Mouse (Mus musculus): ENCODE measurements around the gene Ntm. TPM values are rescaled to one million over a fixed set of nuclear protein-coding genes. Genes with fewer than 3 reads are reported as not detected.

Gene Ntm
- polyA plus RNA-seq, 1 experiment from 2014 or later, result 11.5 TPM

- Histone ChIP-seq H3K4me2 (ENCODE audit: low read depth, low read length) (no peak overlapping the region), H3K27ac (replicated peaks; ENCODE audit: low read depth, low read length) (no peak overlapping the region)
These were observed 552.7 kb downstream of the Ntm start for GRCm38 (mm10) chr9:29410284-29410683.

GRCm38 (mm10) chr9:29409216-29409907, 553.6 kb downstream of the Ntm start:
- no peaks in the 10 kb centered on the region; the same call in 1 of the 2 replicates for H3K27me3 ChIP-seq (ENCODE audit: control insufficient read depth, insufficient read depth, low read length)
- no peak overlapping the region for H3K4me2 ChIP-seq (ENCODE audit: low read depth, low read length)
- no peak overlapping the region for H3K4me3 ChIP-seq (ENCODE audit: low read depth, low read length)
- no peak overlapping the region for H3K9ac ChIP-seq (replicated peaks; ENCODE audit: low read length)
- 56% methylated on average over 8 of the region's 8 CpGs for WGBS
- no peaks in the 10 kb centered on the region for H3K9me3 ChIP-seq (replicated peaks; ENCODE audit: control insufficient read depth, low read length)
- ATAC-seq (replicated peaks; ENCODE audit: insufficient number of reproducible peaks, low FRiP score, low TSS enrichment, low read depth) (no peak), DNase-seq (ENCODE audit: low spot score) (peak; percentile 71)
- H3K27ac ChIP-seq (replicated peaks; ENCODE audit: low read depth, low read length), result no peak overlapping the region
- H3K36me3 ChIP-seq (replicated peaks; ENCODE audit: control insufficient read depth, insufficient read depth, low read depth, low read length), result no peaks in the 10 kb centered on the region
- peaks cover 3% of the 10 kb centered on the region; the same call in 1 of the 2 replicates for H3K4me1 ChIP-seq (ENCODE audit: control insufficient read depth, insufficient read depth, low read length)

More at GRCm38 (mm10) chr9:29410284-29410683, 552.7 kb downstream of the Ntm start:
- no peak for DNase-seq (ENCODE audit: low spot score)
- 78% methylated on average over 6 of the region's 6 CpGs for WGBS
- H3K9ac ChIP-seq (replicated peaks; ENCODE audit: low read length), result no peak overlapping the region
- H3K4me3 ChIP-seq (ENCODE audit: low read depth, low read length), result no peak overlapping the region
- peaks cover 3% of the 10 kb centered on the region; the same call in 1 of the 2 replicates for H3K4me1 ChIP-seq (ENCODE audit: control insufficient read depth, insufficient read depth, low read length)
- ATAC-seq (replicated peaks; ENCODE audit: insufficient number of reproducible peaks, low FRiP score, low TSS enrichment, low read depth), result no peak
- H3K36me3 ChIP-seq (replicated peaks; ENCODE audit: control insufficient read depth, insufficient read depth, low read depth, low read length), result no peaks in the 10 kb centered on the region
- no peaks in the 10 kb centered on the region for H3K9me3 ChIP-seq (replicated peaks; ENCODE audit: control insufficient read depth, low read length)
- H3K27me3 ChIP-seq (ENCODE audit: control insufficient read depth, insufficient read depth, low read length), result no peaks in the 10 kb centered on the region; the same call in 1 of the 2 replicates

- no peak overlapping the region for H3K4me2 ChIP-seq (ENCODE audit: low read depth, low read length)
- no peak overlapping the region for H3K4me3 ChIP-seq (ENCODE audit: low read depth, low read length)
- no peaks in the 10 kb centered on the region for H3K9me3 ChIP-seq (replicated peaks; ENCODE audit: control insufficient read depth, low read length)
- no peaks in the 10 kb centered on the region for H3K36me3 ChIP-seq (replicated peaks; ENCODE audit: control insufficient read depth, insufficient read depth, low read depth, low read length)
- H3K9ac ChIP-seq (replicated peaks; ENCODE audit: low read length), result no peak overlapping the region
- DNase-seq (ENCODE audit: low spot score) (peak; percentile 34), ATAC-seq (replicated peaks; ENCODE audit: insufficient number of reproducible peaks, low FRiP score, low TSS enrichment, low read depth) (no peak)
- no peaks in the 10 kb centered on the region for H3K27me3 ChIP-seq (ENCODE audit: control insufficient read depth, insufficient read depth, low read length)
- H3K27ac ChIP-seq (replicated peaks; ENCODE audit: low read depth, low read length), result no peak overlapping the region
- peaks cover 3% of the 10 kb centered on the region; the same call in 1 of the 2 replicates for H3K4me1 ChIP-seq (ENCODE audit: control insufficient read depth, insufficient read depth, low read length)
These were observed 555.0 kb downstream of the Ntm start for GRCm38 (mm10) chr9:29407954-29408353.

GRCm38 (mm10) chr9:29406973-29407372, 556.0 kb downstream of the Ntm start:
- Histone ChIP-seq H3K27me3 (ENCODE audit: control insufficient read depth, insufficient read depth, low read length) (no peaks in the 10 kb centered on the region), H3K36me3 (replicated peaks; ENCODE audit: control insufficient read depth, insufficient read depth, low read depth, low read length) (no peaks in the 10 kb centered on the region), H3K4me2 (ENCODE audit: low read depth, low read length) (no peak overlapping the region), H3K4me1 (ENCODE audit: control insufficient read depth, insufficient read depth, low read length) (peaks cover 3% of the 10 kb centered on the region; the same call in 1 of the 2 replicates), H3K9ac (replicated peaks; ENCODE audit: low read length) (no peak overlapping the region), H3K27ac (replicated peaks; ENCODE audit: low read depth, low read length) (no peak overlapping the region), H3K9me3 (replicated peaks; ENCODE audit: control insufficient read depth, low read length) (no peaks in the 10 kb centered on the region), H3K4me3 (ENCODE audit: low read depth, low read length) (no peak overlapping the region)
- no peak for ATAC-seq (replicated peaks; ENCODE audit: insufficient number of reproducible peaks, low FRiP score, low TSS enrichment, low read depth)
- no peak for DNase-seq (ENCODE audit: low spot score)
- WGBS, result 89% methylated on average over 2 of the region's 2 CpGs

- H3K27me3 ChIP-seq (ENCODE audit: control insufficient read depth, insufficient read depth, low read length), result no peaks in the 10 kb centered on the region
- no peak overlapping the region for H3K9ac ChIP-seq (replicated peaks; ENCODE audit: low read length)
- ATAC-seq (replicated peaks; ENCODE audit: insufficient number of reproducible peaks, low FRiP score, low TSS enrichment, low read depth), result no peak
- no peaks in the 10 kb centered on the region for H3K9me3 ChIP-seq (replicated peaks; ENCODE audit: control insufficient read depth, low read length)
- peaks cover under 1% of the 10 kb centered on the region; the same call in 1 of the 2 replicates for H3K4me1 ChIP-seq (ENCODE audit: control insufficient read depth, insufficient read depth, low read length)
- H3K4me3 ChIP-seq (ENCODE audit: low read depth, low read length), result no peak overlapping the region
- WGBS, result 93% methylated on average over 1 of the region's 1 CpGs
- no peaks in the 10 kb centered on the region for H3K36me3 ChIP-seq (replicated peaks; ENCODE audit: control insufficient read depth, insufficient read depth, low read depth, low read length)
- no peak overlapping the region for H3K27ac ChIP-seq (replicated peaks; ENCODE audit: low read depth, low read length)
- no peak for DNase-seq (ENCODE audit: low spot score)
- no peak overlapping the region for H3K4me2 ChIP-seq (ENCODE audit: low read depth, low read length)
These were observed 556.9 kb downstream of the Ntm start for GRCm38 (mm10) chr9:29406046-29406445.

GRCm38 (mm10) chr9:29400151-29400550, 562.8 kb downstream of the Ntm start:
- Histone ChIP-seq H3K27ac (replicated peaks; ENCODE audit: low read depth, low read length) (no peak overlapping the region), H3K4me3 (ENCODE audit: low read depth, low read length) (no peak overlapping the region), H3K4me1 (ENCODE audit: control insufficient read depth, insufficient read depth, low read length) (no peaks in the 10 kb centered on the region), H3K9ac (replicated peaks; ENCODE audit: low read length) (no peak overlapping the region), H3K4me2 (ENCODE audit: low read depth, low read length) (no peak overlapping the region), H3K9me3 (replicated peaks; ENCODE audit: control insufficient read depth, low read length) (no peaks in the 10 kb centered on the region), H3K36me3 (replicated peaks; ENCODE audit: control insufficient read depth, insufficient read depth, low read depth, low read length) (no peaks in the 10 kb centered on the region), H3K27me3 (ENCODE audit: control insufficient read depth, insufficient read depth, low read length) (no peaks in the 10 kb centered on the region)
- ATAC-seq (replicated peaks; ENCODE audit: insufficient number of reproducible peaks, low FRiP score, low TSS enrichment, low read depth), result no peak
- DNase-seq (ENCODE audit: low spot score), result no peak
- 66% methylated on average over 8 of the region's 8 CpGs for WGBS

GRCm38 (mm10) chr9:29396101-29396500, 566.8 kb downstream of the Ntm start:
- Histone ChIP-seq H3K4me1 (ENCODE audit: control insufficient read depth, insufficient read depth, low read length) (no peaks in the 10 kb centered on the region), H3K9me3 (replicated peaks; ENCODE audit: control insufficient read depth, low read length) (no peaks in the 10 kb centered on the region), H3K27me3 (ENCODE audit: control insufficient read depth, insufficient read depth, low read length) (no peaks in the 10 kb centered on the region), H3K27ac (replicated peaks; ENCODE audit: low read depth, low read length) (no peak overlapping the region), H3K4me3 (ENCODE audit: low read depth, low read length) (no peak overlapping the region), H3K9ac (replicated peaks; ENCODE audit: low read length) (no peak overlapping the region), H3K36me3 (replicated peaks; ENCODE audit: control insufficient read depth, insufficient read depth, low read depth, low read length) (no peaks in the 10 kb centered on the region), H3K4me2 (ENCODE audit: low read depth, low read length) (no peak overlapping the region)
- 85% methylated on average over 5 of the region's 5 CpGs for WGBS
- DNase-seq (ENCODE audit: low spot score) (no peak), ATAC-seq (replicated peaks; ENCODE audit: insufficient number of reproducible peaks, low FRiP score, low TSS enrichment, low read depth) (no peak)

GRCm38 (mm10) chr9:29393136-29393535, 569.8 kb downstream of the Ntm start:
- Histone ChIP-seq H3K27ac (replicated peaks; ENCODE audit: low read depth, low read length) (no peak overlapping the region), H3K9ac (replicated peaks; ENCODE audit: low read length) (no peak overlapping the region), H3K9me3 (replicated peaks; ENCODE audit: control insufficient read depth, low read length) (no peaks in the 10 kb centered on the region), H3K27me3 (ENCODE audit: control insufficient read depth, insufficient read depth, low read length) (no peaks in the 10 kb centered on the region), H3K4me1 (ENCODE audit: control insufficient read depth, insufficient read depth, low read length) (no peaks in the 10 kb centered on the region), H3K36me3 (replicated peaks; ENCODE audit: control insufficient read depth, insufficient read depth, low read depth, low read length) (no peaks in the 10 kb centered on the region), H3K4me2 (ENCODE audit: low read depth, low read length) (no peak overlapping the region), H3K4me3 (ENCODE audit: low read depth, low read length) (no peak overlapping the region)
- ATAC-seq (replicated peaks; ENCODE audit: insufficient number of reproducible peaks, low FRiP score, low TSS enrichment, low read depth) (no peak), DNase-seq (ENCODE audit: low spot score) (no peak)
- WGBS, result 91% methylated on average over 4 of the region's 4 CpGs
